ENCODE assay signal across 9 mouse cellular contexts in genomic region chr2:68376660-68377059, GRCm38 (mm10).
A peak's percentile ranks its signal among the peaks of the same experiment; 100 is the strongest.
DNase-seq lines count a peak whose midpoint lies in the region; ATAC-seq lines count a peak whose summit lies in the region.
"Had no signal": no experiment of that assay in that cellular context is flagged by ENCODE, and none has a peak within 500 bp of the region (broad histone marks: within the 10 kb centered on the region; RNA-seq: fewer than 3 reads in every experiment).

No protein-coding gene starts in this region.

- H3K4me1 ChIP-seq in heart, embryonic 16.5 days (ENCODE audit: control insufficient read depth, insufficient read depth, low read length), result peaks cover 76% of the 10 kb centered on the region
- peaks cover 25% of the 10 kb centered on the region for H3K4me1 ChIP-seq in forebrain, embryonic 13.5 days
- peaks cover 6% of the 10 kb centered on the region for H3K4me1 ChIP-seq in forebrain, embryonic 16.5 days (replicated peaks; ENCODE audit: control insufficient read depth, insufficient read depth, low read length)
- peaks cover 11% of the 10 kb centered on the region; the same call in 1 of the 2 replicates for H3K4me1 ChIP-seq in hindbrain, embryonic 14.5 days (replicated peaks; ENCODE audit: control insufficient read depth, insufficient read depth, low read length)

- no peaks in the 10 kb centered on the region for H3K36me3 ChIP-seq in heart, embryonic 16.5 days (ENCODE audit: control insufficient read depth, insufficient read depth)
- H3K36me3 ChIP-seq in forebrain, embryonic 13.5 days (ENCODE audit: poor library complexity, severe bottlenecking), result peaks cover 10% of the 10 kb centered on the region; the same call in 1 of the 2 replicates
- H3K36me3 ChIP-seq in forebrain, embryonic 16.5 days (ENCODE audit: control insufficient read depth, insufficient read depth), result no peaks in the 10 kb centered on the region
- no peaks in the 10 kb centered on the region for H3K36me3 ChIP-seq in hindbrain, embryonic 14.5 days (replicated peaks; ENCODE audit: control insufficient read depth, insufficient read depth)
- H3K36me3 ChIP-seq: embryonic facial prominence, embryonic 15.5 days; limb, embryonic 15.5 days had no signal

- peak overlapping the region; percentile 46 for H3K4me2 ChIP-seq in heart, embryonic 16.5 days (ENCODE audit: low read depth, low read length)
- no peak overlapping the region for H3K4me2 ChIP-seq in forebrain, embryonic 13.5 days
- H3K4me2 ChIP-seq in forebrain, embryonic 16.5 days (ENCODE audit: low read length), result no peak overlapping the region
- no peak overlapping the region for H3K4me2 ChIP-seq in hindbrain, embryonic 14.5 days (replicated peaks)
- H3K4me2 ChIP-seq: embryonic facial prominence, embryonic 15.5 days; limb, embryonic 15.5 days had no signal

- H3K9ac ChIP-seq in heart, embryonic 16.5 days (ENCODE audit: low read length), result peak overlapping the region; percentile 65
- H3K9ac ChIP-seq in forebrain, embryonic 13.5 days, result no peak overlapping the region
- no peak overlapping the region for H3K9ac ChIP-seq in forebrain, embryonic 16.5 days (replicated peaks; ENCODE audit: low read depth, low read length)
- H3K9ac ChIP-seq in hindbrain, embryonic 14.5 days, result no peak overlapping the region
- H3K9ac ChIP-seq: embryonic facial prominence, embryonic 15.5 days; limb, embryonic 15.5 days had no signal

- H3K27ac ChIP-seq in heart, embryonic 16.5 days (ENCODE audit: low read length), result peak overlapping the region; percentile 96
- H3K27ac ChIP-seq in forebrain, embryonic 13.5 days, result no peak overlapping the region
- no peak overlapping the region for H3K27ac ChIP-seq in forebrain, embryonic 16.5 days (ENCODE audit: low read length)
- no peak overlapping the region for H3K27ac ChIP-seq in hindbrain, embryonic 14.5 days
- H3K27ac ChIP-seq: embryonic facial prominence, embryonic 15.5 days; limb, embryonic 15.5 days had no signal

- DNase-seq in adrenal gland, postnatal 10 days, result peak; percentile 86
- DNase-seq in cerebellum, adult 9-11 months, result peak; percentile 43
- peak; percentile 57 for DNase-seq in lung, postnatal 36 days
- no peak for DNase-seq in hindbrain, embryonic 14.5 days (ENCODE audit: low spot score)

- H3K27me3 ChIP-seq in heart, embryonic 16.5 days (ENCODE audit: control insufficient read depth, insufficient read depth, low read length), result no peaks in the 10 kb centered on the region
- H3K27me3 ChIP-seq in forebrain, embryonic 13.5 days, result no peaks in the 10 kb centered on the region
- H3K27me3 ChIP-seq in forebrain, embryonic 16.5 days (replicated peaks; ENCODE audit: control insufficient read depth, insufficient read depth, low read length), result no peaks in the 10 kb centered on the region
- H3K27me3 ChIP-seq in hindbrain, embryonic 14.5 days (ENCODE audit: control insufficient read depth, insufficient read depth, low read length), result no peaks in the 10 kb centered on the region
- H3K27me3 ChIP-seq: embryonic facial prominence, embryonic 15.5 days; limb, embryonic 15.5 days had no signal

- no peak for ATAC-seq in heart, embryonic 16.5 days (replicated peaks; ENCODE audit: extremely low read depth, insufficient read depth, low FRiP score)
- no peak for ATAC-seq in forebrain, embryonic 13.5 days
- no peak for ATAC-seq in forebrain, embryonic 16.5 days
- ATAC-seq in hindbrain, embryonic 14.5 days (ENCODE audit: low FRiP score), result no peak

- 30% methylated on average over 12 of the region's 12 CpGs for WGBS in heart, embryonic 16.5 days
- 88% methylated on average over 12 of the region's 12 CpGs for WGBS in forebrain, embryonic 13.5 days
- 79% methylated on average over 12 of the region's 12 CpGs for WGBS in forebrain, embryonic 16.5 days
- 80% methylated on average over 12 of the region's 12 CpGs for WGBS in hindbrain, embryonic 14.5 days

- peak overlapping the region; percentile 8; the same call in 1 of the 2 replicates for H3K4me3 ChIP-seq in heart, embryonic 16.5 days (ENCODE audit: low read length)
- no peak overlapping the region for H3K4me3 ChIP-seq in forebrain, embryonic 13.5 days
- H3K4me3 ChIP-seq in forebrain, embryonic 16.5 days (replicated peaks; ENCODE audit: low read length), result no peak overlapping the region
- no peak overlapping the region for H3K4me3 ChIP-seq in hindbrain, embryonic 14.5 days (replicated peaks; ENCODE audit: low read length)
- H3K4me3 ChIP-seq: embryonic facial prominence, embryonic 15.5 days; limb, embryonic 15.5 days had no signal

- no peaks in the 10 kb centered on the region for H3K9me3 ChIP-seq in heart, embryonic 16.5 days (replicated peaks; ENCODE audit: control insufficient read depth, low read length)
- no peaks in the 10 kb centered on the region for H3K9me3 ChIP-seq in forebrain, embryonic 13.5 days (replicated peaks)
- no peaks in the 10 kb centered on the region for H3K9me3 ChIP-seq in forebrain, embryonic 16.5 days (ENCODE audit: control insufficient read depth, low read length)
- H3K9me3 ChIP-seq in hindbrain, embryonic 14.5 days (ENCODE audit: control insufficient read depth, low read length), result no peaks in the 10 kb centered on the region
- H3K9me3 ChIP-seq: embryonic facial prominence, embryonic 15.5 days; limb, embryonic 15.5 days had no signal
